Mouse (Mus musculus) right cerebral cortex, adult 18-20 months (tissue): ENCODE measurements around the gene Hist1h2bp.
"Not testable (repeated sequence)": the region's sequence is repeated elsewhere in the genome, so short reads cannot be mapped to it uniquely, and the experiment has no call there.

Experiments used
- DNase-seq: peaks from one replicate; pipeline ENCODE4 v3.0.0; 2022; ENCODE audit warnings: mixed read lengths

The Hist1h2bp gene

GRCm38 (mm10) chr13:21786899-21787629 is at the start of gene Hist1h2bp, which contains the start of gene Hist1h2an:
Gene Hist1h2bp, plus strand, starts transcription at chr13:21787461.
Gene Hist1h2an, minus strand, starts transcription at chr13:21787218.
- peak; percentile 91 for DNase-seq

GRCm38 (mm10) chr13:21745006-21745405 is 42.3 kb upstream of the Hist1h2bp start:
- DNase-seq = no peak

GRCm38 (mm10) chr13:21749387-21750158 is 37.7 kb upstream of the Hist1h2bp start:
- DNase-seq = no peak

GRCm38 (mm10) chr13:21750159-21751017 is 36.9 kb upstream of the Hist1h2bp start, which contains the start of gene Hist1h4k:
Gene Hist1h4k, minus strand, starts transcription at chr13:21750505.
- peak; percentile 92 for DNase-seq

- no peak for DNase-seq
Measured at GRCm38 (mm10) chr13:21751417-21751816, 35.8 kb upstream of the Hist1h2bp start.

- no peak for DNase-seq
Measured at GRCm38 (mm10) chr13:21751827-21752226, 35.4 kb upstream of the Hist1h2bp start.

GRCm38 (mm10) chr13:21752356-21752755 is 34.9 kb upstream of the Hist1h2bp start:
- no peak for DNase-seq

GRCm38 (mm10) chr13:21753051-21753523 is 34.2 kb upstream of the Hist1h2bp start:
- DNase-seq = no peak

GRCm38 (mm10) chr13:21753524-21754285 is 33.6 kb upstream of the Hist1h2bp start, which contains the start of the genes Hist1h2ak and Hist1h2bn:
Gene Hist1h2ak, minus strand, starts transcription at chr13:21753827.
Gene Hist1h2bn, plus strand, starts transcription at chr13:21754123.
- peak; percentile 90 for DNase-seq

- DNase-seq = not testable (repeated sequence)
Measured at GRCm38 (mm10) chr13:21754294-21755001, 32.8 kb upstream of the Hist1h2bp start.

- DNase-seq = no peak
Measured at GRCm38 (mm10) chr13:21755707-21756106, 31.6 kb upstream of the Hist1h2bp start.

GRCm38 (mm10) chr13:21778814-21779766 is 8.2 kb upstream of the Hist1h2bp start:
- DNase-seq = peak; percentile 68

- peak; percentile 75 for DNase-seq
Measured at GRCm38 (mm10) chr13:21779767-21780731, 7.2 kb upstream of the Hist1h2bp start, which contains the start of gene Hist1h1b. Gene Hist1h1b, minus strand, starts transcription at chr13:21780625.

GRCm38 (mm10) chr13:21781021-21781555 is 6.2 kb upstream of the Hist1h2bp start:
- no peak for DNase-seq

- no peak for DNase-seq
Measured at GRCm38 (mm10) chr13:21781639-21782038, 5.6 kb upstream of the Hist1h2bp start.

GRCm38 (mm10) chr13:21782361-21783254 is 4.7 kb upstream of the Hist1h2bp start:
- DNase-seq = not testable (repeated sequence)

- DNase-seq = peak; percentile 80
Measured at GRCm38 (mm10) chr13:21783255-21783617, 4.0 kb upstream of the Hist1h2bp start, which contains the start of gene Hist1h3i. Gene Hist1h3i, minus strand, starts transcription at chr13:21783370.
